Mouse (Mus musculus) lung, postnatal 0 days (tissue): Measurements from ENCODE around the gene Ifi47. TPM values are rescaled to one million over a fixed set of nuclear protein-coding genes. Genes with fewer than 3 reads are reported as not detected.

Experiments
- ATAC-seq: fragments of 200-750 bp; cut with Nextera tagmentation; 2 replicates; pipeline ENCODE4 v1.8.0; 2017; ENCODE audit warnings: moderate library complexity
- DNase-seq: peaks from one replicate; pipeline ENCODE4 v3.0.0-alpha.2; 2016; ENCODE audit warnings: low spot score
- H3K27ac ChIP-seq: fragments of 300-500 bp; sonication (generic); 2 replicates; pipeline ENCODE4 v1.5.1; 2014; ENCODE audit warnings: antibody characterized with exemption, mild to moderate bottlenecking, low read length, mixed read lengths
- H3K27me3 ChIP-seq: fragments of 300-500 bp; sonication (generic); replicated peaks from 2 replicates; pipeline ENCODE4 v1.6.1; 2014; ENCODE audit warnings: low read length, mixed read lengths; ENCODE audit not compliant: insufficient read depth
- H3K36me3 ChIP-seq: fragments of 300-500 bp; sonication (generic); 2 replicates; pipeline ENCODE4 v1.6.1; 2014; ENCODE audit warnings: low read length, mixed read lengths; ENCODE audit not compliant: insufficient read depth
- H3K4me1 ChIP-seq: fragments of 300-500 bp; sonication (generic); 2 replicates; pipeline ENCODE4 v1.6.1; 2014; ENCODE audit warnings: antibody characterized with exemption, low read depth, low read length, mixed read lengths; ENCODE audit not compliant: insufficient read depth
- H3K4me2 ChIP-seq: fragments of 300-500 bp; sonication (generic); replicated peaks from 2 replicates; pipeline ENCODE4 v1.6.1; 2014; ENCODE audit warnings: low read depth, mild to moderate bottlenecking, low read length, moderate library complexity, mixed read lengths
- H3K4me3 ChIP-seq: fragments of 300-500 bp; sonication (generic); 2 replicates; pipeline ENCODE4 v1.5.1; 2014; ENCODE audit warnings: low read depth, low read length
- H3K9ac ChIP-seq: fragments of 300-500 bp; sonication (generic); replicated peaks from 2 replicates; pipeline ENCODE4 v1.6.1; 2014; ENCODE audit warnings: low read depth, mild to moderate bottlenecking
- H3K9me3 ChIP-seq: fragments of 300-500 bp; sonication (generic); 2 replicates; pipeline ENCODE4 v1.6.1; 2016; ENCODE audit warnings: low read length, mixed read lengths
- CTCF ChIP-seq: IDR thresholded peaks from 2 replicates; pipeline ENCODE4 v1.5.1; 2016; ENCODE audit warnings: antibody characterized with exemption, mild to moderate bottlenecking
- EP300 ChIP-seq: IDR thresholded peaks from 2 replicates; pipeline ENCODE4 v1.6.1; 2016; ENCODE audit warnings: antibody characterized with exemption, mild to moderate bottlenecking, control low read depth
- WGBS: fragments of 180-500 bp; shearing (Covaris S2); extraction: QIAGEN DNeasy Blood & Tissue Kit; methylation state at CpG from one replicate; pipeline ENCODE4 v1.1.7; 2014; 5-methylcytosine and 5-hydroxymethylcytosine counted together
- polyA plus RNA-seq: library from polyadenylated mRNA; unstranded; fragments of >200 nt; fragmentation: Nextera tagmentation; extraction: Ambion mirVana; gene quantifications from 2 replicates; pipeline ENCODE4 v1.2.1, GENCODE M21; 2015

Gene Ifi47
- polyA plus RNA-seq, 1 experiment from 2014 or later, result 11.7 TPM

DNA sequence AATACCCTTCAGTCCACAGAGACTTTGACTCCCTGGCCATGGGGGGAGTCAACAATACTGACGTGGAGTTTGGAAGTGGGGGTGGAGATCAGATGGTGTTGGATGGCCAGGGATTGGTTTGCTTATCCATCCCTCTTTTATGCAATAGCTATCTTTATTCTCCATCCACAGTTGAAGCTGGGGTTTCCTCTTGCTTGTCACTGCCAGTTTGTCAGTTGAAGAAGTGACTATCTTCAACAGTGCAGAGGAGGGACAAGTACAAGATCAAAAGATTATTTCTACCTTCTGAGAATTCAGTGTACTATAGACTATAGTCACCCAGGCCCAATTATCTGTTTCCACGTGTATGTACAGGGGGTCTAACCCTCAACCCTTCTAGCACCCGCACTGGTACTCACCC is 7.4 kb downstream of the Ifi47 start:
- H3K9me3 ChIP-seq, result no peaks in the 10 kb centered on the region
- ATAC-seq, result no peak
- WGBS, result 79% methylated on average over 3 of the region's 3 CpGs
- no peak overlapping the region for H3K27ac ChIP-seq
- no peaks in the 10 kb centered on the region for H3K27me3 ChIP-seq
- H3K36me3 ChIP-seq, result no peaks in the 10 kb centered on the region
- DNase-seq, result no peak
- no peak overlapping the region for H3K9ac ChIP-seq
- H3K4me2 ChIP-seq, result no peak overlapping the region
- H3K4me3 ChIP-seq, result no peak overlapping the region
- H3K4me1 ChIP-seq, result peaks cover 10% of the 10 kb centered on the region; the same call in 1 of the 2 replicates
- TF ChIP-seq CTCF, result no peak

- DNase-seq, result no peak
- TF ChIP-seq CTCF (no peak), EP300 (no peak)
Observed at GRCm38 (mm10) chr11:49084385-49084784, 8.0 kb downstream of the Ifi47 start.

GRCm38 (mm10) chr11:49084875-49085274 is 8.5 kb downstream of the Ifi47 start:
- Histone ChIP-seq H3K4me2 (no peak overlapping the region), H3K9ac (no peak overlapping the region), H3K4me3 (no peak overlapping the region), H3K36me3 (no peaks in the 10 kb centered on the region), H3K4me1 (peaks cover 10% of the 10 kb centered on the region; the same call in 1 of the 2 replicates), H3K9me3 (no peaks in the 10 kb centered on the region), H3K27me3 (no peaks in the 10 kb centered on the region), H3K27ac (no peak overlapping the region)
- TF ChIP-seq CTCF (peak; percentile 58), EP300 (peak; percentile 44; the same call in 1 of the 2 replicates)
- WGBS, result 19% methylated on average over 3 of the region's 3 CpGs
- DNase-seq, result peak; percentile 50
- ATAC-seq, result peak; percentile 44; the same call in 1 of the 2 replicates

More at GRCm38 (mm10) chr11:49084385-49084784, 8.0 kb downstream of the Ifi47 start:
- Histone ChIP-seq H3K4me3 (no peak overlapping the region), H3K27ac (no peak overlapping the region), H3K9ac (no peak overlapping the region), H3K36me3 (no peaks in the 10 kb centered on the region), H3K27me3 (no peaks in the 10 kb centered on the region), H3K4me2 (no peak overlapping the region), H3K9me3 (no peaks in the 10 kb centered on the region), H3K4me1 (peaks cover 10% of the 10 kb centered on the region; the same call in 1 of the 2 replicates)
- 80% methylated on average over 1 of the region's 1 CpGs for WGBS
- ATAC-seq, result no peak

- peak overlapping the region; percentile 23; the same call in 1 of the 2 replicates for H3K9ac ChIP-seq
- H3K4me1 ChIP-seq, result peaks cover 10% of the 10 kb centered on the region; the same call in 1 of the 2 replicates
- WGBS, result 58% methylated on average over 6 of the region's 6 CpGs
- DNase-seq (peak; percentile 41), ATAC-seq (no peak)
- H3K27ac ChIP-seq, result peak overlapping the region; percentile 63
- H3K4me2 ChIP-seq, result peak overlapping the region; percentile 46
- peak overlapping the region; percentile 19; the same call in 1 of the 2 replicates for H3K4me3 ChIP-seq
- H3K9me3 ChIP-seq, result no peaks in the 10 kb centered on the region
- no peaks in the 10 kb centered on the region for H3K27me3 ChIP-seq
- no peaks in the 10 kb centered on the region for H3K36me3 ChIP-seq
- TF ChIP-seq EP300, result no peak
- TF ChIP-seq CTCF, result no peak
Observed at GRCm38 (mm10) chr11:49086858-49087361, 10.5 kb downstream of the Ifi47 start.

DNA sequence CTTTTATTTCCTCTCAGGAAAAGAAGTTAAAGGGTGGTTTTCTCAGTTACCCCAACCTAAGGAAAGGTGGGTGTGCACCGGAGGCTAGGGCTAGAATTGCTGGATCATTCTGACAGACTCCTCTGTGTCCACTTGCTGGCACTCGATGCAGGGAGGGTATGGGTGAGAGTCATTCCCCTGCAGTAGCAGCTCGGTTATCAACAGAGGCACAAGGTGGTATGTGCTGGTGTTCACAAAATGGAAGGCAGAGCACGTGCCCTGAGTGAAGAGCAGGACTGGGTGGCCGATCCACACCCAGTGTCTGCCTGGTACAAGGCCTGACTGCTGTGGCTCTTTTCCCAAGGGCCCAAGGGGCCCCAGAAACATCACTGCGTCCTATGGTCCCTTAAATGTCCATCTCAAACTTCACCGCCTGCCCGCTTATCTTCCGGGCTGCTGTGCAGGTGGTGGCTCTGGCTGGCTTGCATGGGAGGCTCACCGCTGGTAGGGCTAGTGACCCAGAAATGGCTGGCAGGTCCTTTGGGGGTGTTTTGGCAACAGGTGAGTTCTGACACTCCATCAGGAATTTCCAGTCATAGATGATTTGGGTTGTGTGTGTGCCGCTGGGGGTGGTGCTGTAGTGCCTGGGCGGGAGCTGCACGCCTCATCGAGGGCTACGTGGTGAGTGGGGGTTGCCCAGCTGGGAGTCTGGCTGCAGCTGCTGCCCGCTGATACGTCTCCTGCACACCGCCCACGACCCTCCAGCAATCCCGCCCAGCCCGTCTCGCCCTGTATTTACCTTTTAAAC is 11.6 kb downstream of the Ifi47 start:
- ATAC-seq (peak; percentile 73), DNase-seq (peak; percentile 48)
- WGBS, result 37% methylated on average over 22 of the region's 22 CpGs
- Histone ChIP-seq H3K36me3 (no peaks in the 10 kb centered on the region), H3K27me3 (no peaks in the 10 kb centered on the region), H3K9me3 (no peaks in the 10 kb centered on the region), H3K4me2 (peak overlapping the region; percentile 54), H3K4me3 (peak overlapping the region; percentile 18; the same call in 1 of the 2 replicates), H3K27ac (no peak overlapping the region; the same call in 1 of the 2 replicates), H3K4me1 (peaks cover 10% of the 10 kb centered on the region; the same call in 1 of the 2 replicates), H3K9ac (no peak overlapping the region)
- TF ChIP-seq CTCF (no peak), EP300 (no peak)

DNA sequence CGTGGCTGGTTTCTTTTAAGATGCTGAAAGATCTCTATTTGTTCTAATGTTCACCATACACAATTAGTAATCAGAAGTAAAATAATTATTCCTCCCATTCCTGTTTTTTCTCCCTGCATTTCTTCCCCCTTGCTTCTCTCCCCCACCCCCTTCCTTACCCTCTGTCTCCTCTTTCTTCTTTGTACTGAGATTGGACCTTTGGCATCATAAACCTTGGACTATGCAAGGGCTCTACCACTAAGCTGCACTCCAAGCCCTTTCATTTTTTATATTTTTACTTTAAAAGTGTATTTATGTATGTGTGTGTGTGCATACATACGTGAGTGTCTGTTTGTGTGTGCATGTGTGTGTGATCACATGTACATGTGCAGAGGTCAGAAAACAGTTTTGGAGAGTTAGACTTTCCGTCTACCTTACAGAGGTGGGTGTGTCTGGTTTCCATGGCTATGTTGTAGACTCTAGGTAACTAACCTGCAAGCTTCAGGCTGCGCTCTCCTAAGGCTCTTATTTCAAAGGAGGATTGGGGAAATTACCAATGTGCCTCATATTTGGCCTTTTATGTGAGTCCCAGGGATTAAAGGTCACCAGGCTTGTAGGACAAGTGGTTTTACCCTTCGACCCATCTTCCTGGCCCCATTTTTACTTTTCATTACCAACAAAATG is 12.7 kb downstream of the Ifi47 start:
- Histone ChIP-seq H3K36me3 (no peaks in the 10 kb centered on the region), H3K27me3 (no peaks in the 10 kb centered on the region), H3K4me3 (no peak overlapping the region), H3K4me2 (no peak overlapping the region), H3K9me3 (no peaks in the 10 kb centered on the region), H3K4me1 (peaks cover 10% of the 10 kb centered on the region; the same call in 1 of the 2 replicates), H3K27ac (no peak overlapping the region), H3K9ac (no peak overlapping the region)
- DNase-seq, result no peak
- TF ChIP-seq CTCF (no peak), EP300 (no peak)
- ATAC-seq, result no peak; the same call in 1 of the 2 replicates
- 71% methylated on average over 5 of the region's 5 CpGs for WGBS
